Mouse (Mus musculus): ENCODE results near the gene Ifnb1. TPM values are rescaled to one million over a fixed set of nuclear protein-coding genes. Genes with fewer than 3 reads are reported as not detected.

Ifnb1 gene
- not detected in 2 replicates for polyA plus RNA-seq (2012; rRNA removed; ENCODE audit: low replicate concordance)

DNA sequence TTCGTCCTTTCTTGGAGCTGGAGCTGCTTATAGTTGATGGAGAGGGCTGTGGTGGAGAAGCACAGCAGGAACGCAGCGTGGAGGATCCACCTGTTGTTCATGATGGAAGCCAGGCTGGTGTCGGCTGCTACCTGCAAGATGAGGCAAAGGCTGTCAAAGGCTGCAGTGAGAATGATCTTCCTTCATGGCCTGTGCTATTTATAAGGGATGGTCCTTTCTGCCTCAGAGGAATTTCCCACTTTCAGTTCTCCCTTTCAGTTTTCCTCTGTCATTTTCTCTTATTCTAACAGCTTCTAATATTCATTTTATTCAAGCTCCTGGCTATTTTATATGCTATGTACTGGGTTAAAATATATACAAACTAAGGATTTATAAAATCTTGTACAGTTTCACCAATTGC lies at the start of gene Ifnb1:
TSS of gene Ifnb1 (minus strand) at position 101 of the 400 bp plus-strand sequence.

DNA sequence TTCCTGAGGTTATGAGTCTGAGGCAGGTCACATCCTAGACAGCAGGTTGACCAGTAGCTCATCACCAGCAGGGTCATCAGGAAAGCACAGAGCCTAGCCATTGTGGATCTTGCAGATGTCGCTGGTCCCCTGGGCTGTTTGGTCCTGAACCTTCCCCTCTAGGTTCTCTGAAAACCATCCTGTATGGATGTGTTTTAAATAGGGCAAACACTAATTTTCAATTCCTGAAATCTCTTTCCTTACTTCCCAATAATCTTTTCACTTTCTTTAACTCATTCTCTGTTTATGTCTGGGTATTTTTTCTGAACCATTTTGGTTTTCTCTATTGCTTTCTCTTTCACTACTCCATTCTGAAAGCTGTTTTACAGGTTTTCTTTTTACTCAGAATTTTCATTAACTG lies 49.1 kb upstream of the Ifnb1 start, which contains the start of gene Ifna14:
TSS of gene Ifna14 (minus strand) at position 101 of the 400 bp plus-strand sequence.

DNA sequence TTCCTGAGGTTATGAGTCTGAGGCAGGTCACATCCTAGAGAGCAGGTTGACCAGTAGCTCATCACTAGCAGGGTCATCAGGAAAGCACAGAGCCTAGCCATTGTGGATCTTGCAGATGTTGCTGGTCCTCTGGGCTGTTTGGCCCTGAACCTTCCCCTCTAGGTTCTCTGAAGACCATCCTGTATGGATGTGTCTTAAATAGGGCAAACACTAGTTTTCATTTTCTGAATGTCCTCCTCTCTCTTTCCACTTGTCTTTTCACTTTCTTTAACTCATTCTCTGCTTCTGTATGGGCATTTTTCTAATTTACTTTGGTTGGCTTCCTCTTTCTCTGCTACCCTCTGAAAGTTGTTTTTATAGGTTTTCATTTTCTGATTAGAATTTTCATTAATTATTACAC lies 35.6 kb upstream of the Ifnb1 start, which contains the start of gene Ifna15:
TSS of gene Ifna15 (minus strand) at position 101 of the 400 bp plus-strand sequence.

Other genes with a start within 250 kb of the Ifnb1 start
- 2.4 and 10.2 TPM in 2 replicates for gene Hacd4, start 83.8 kb downstream of the Ifnb1 start, polyA plus RNA-seq (2012; rRNA removed; ENCODE audit: low replicate concordance)
- not detected in 2 replicates for gene Ifna15, start 35.5 kb upstream of the Ifnb1 start, polyA plus RNA-seq (2012; rRNA removed; ENCODE audit: low replicate concordance)
- not detected in 2 replicates for gene Ifna14, start 49.0 kb upstream of the Ifnb1 start, polyA plus RNA-seq (2012; rRNA removed; ENCODE audit: low replicate concordance)
- gene Ifna9, start 69.6 kb upstream of the Ifnb1 start, polyA plus RNA-seq (2012; rRNA removed; ENCODE audit: low replicate concordance): not detected in 2 replicates
- gene Ifna12, start 80.6 kb upstream of the Ifnb1 start, polyA plus RNA-seq (2012; rRNA removed; ENCODE audit: low replicate concordance): not detected in 2 replicates
- gene C87499, start 111.6 kb upstream of the Ifnb1 start, polyA plus RNA-seq (2012; rRNA removed; ENCODE audit: low replicate concordance): not detected in 2 replicates
- not detected in 2 replicates for gene Ifna13, start 121.7 kb upstream of the Ifnb1 start, polyA plus RNA-seq (2012; rRNA removed; ENCODE audit: low replicate concordance)
- gene Ifna16, start 154.2 kb upstream of the Ifnb1 start, polyA plus RNA-seq (2012; rRNA removed; ENCODE audit: low replicate concordance): not detected in 2 replicates
- not detected in 2 replicates for gene Ifna2, start 161.1 kb upstream of the Ifnb1 start, polyA plus RNA-seq (2012; rRNA removed; ENCODE audit: low replicate concordance)
- gene Ifnab, start 168.6 kb upstream of the Ifnb1 start, polyA plus RNA-seq (2012; rRNA removed; ENCODE audit: low replicate concordance): not detected in 2 replicates
- 0.43 TPM in 1 of 2 replicates, not detected in the other for gene Gm26566, start 199.0 kb upstream of the Ifnb1 start, polyA plus RNA-seq (2012; rRNA removed; ENCODE audit: low replicate concordance)
- gene Klhl9, start 199.7 kb upstream of the Ifnb1 start, polyA plus RNA-seq (2012; rRNA removed; ENCODE audit: low replicate concordance): 16.8 and 23.2 TPM in 2 replicates
- not detected in 2 replicates for gene Gm13271, start 232.1 kb upstream of the Ifnb1 start, polyA plus RNA-seq (2012; rRNA removed; ENCODE audit: low replicate concordance)
- 0.17 and 0.27 TPM in 2 replicates for gene Gm13283, start 237.3 kb upstream of the Ifnb1 start, polyA plus RNA-seq (2012; rRNA removed; ENCODE audit: low replicate concordance)